Mouse (Mus musculus): ENCODE data around the gene Gpc5. TPM values are rescaled to one million over a fixed set of nuclear protein-coding genes. Genes with fewer than 3 reads are reported as not detected.
"Not testable (repeated sequence)": the region's sequence is repeated elsewhere in the genome, so short reads cannot be mapped to it uniquely, and the experiment has no call there.

The Gpc5 gene
- polyA plus RNA-seq, 1 experiment from 2014 or later = 0.29 TPM

DNA sequence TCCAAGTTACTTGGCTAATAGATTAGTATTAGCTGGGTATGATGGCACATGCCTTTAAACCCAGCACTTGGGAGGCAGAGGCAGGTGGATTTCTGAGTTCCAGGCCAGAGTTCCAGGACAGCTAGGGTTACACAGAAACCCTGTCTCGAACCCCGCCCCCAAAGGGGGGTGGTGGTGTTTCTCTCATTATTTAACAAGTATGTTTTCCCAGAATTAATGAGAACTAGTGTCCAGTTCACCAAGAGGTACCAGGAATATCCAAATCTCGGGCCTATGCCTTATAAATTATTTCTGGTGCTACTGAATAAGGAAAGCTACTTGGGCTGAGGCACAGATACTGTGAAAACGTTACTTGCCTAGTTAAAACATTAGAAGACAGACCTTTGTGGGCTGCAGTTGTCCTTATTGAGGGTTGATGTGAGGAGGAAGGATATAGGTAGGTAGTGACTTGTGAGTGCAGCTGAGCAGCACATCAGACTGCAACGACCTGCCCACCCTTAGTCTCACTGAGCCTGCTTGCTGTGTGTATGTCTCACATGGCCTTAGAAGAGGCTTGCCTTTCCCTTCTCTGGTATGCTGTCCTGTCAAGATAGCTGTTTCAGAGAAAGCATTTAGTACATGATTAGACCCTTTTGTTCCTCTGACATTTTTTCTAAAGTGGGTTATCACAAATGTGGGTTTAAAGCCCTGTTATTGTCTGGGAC lies 43.0 kb upstream of the Gpc5 start:
- peak; percentile 25; the same call in 1 of the 2 replicates for ATAC-seq (ENCODE audit: insufficient read depth)

DNA sequence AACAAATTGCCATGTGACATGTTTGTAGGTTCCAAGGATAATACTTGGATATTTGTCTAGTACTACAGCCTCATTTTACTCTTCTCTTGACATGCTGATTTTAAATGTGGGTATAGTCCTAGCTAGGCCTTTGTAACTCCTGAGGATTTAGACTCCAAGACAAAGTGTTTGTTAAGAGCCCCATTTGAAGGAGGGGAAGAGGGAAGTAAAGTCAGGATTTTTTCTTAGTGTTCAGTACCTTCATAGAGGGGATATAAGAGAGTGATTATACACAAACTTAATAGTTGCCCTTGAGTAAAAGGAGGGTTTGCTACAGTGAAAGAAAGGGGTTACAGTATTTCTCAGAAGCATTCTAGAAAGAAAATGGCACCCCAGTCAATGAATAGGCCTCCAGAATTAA lies 42.2 kb upstream of the Gpc5 start:
- H3K9me3 ChIP-seq (ENCODE audit: low read depth, low read length) = no peaks in the 10 kb centered on the region
- peaks cover 35% of the 10 kb centered on the region for H3K36me3 ChIP-seq (ENCODE audit: insufficient read depth)
- no peak overlapping the region for H3K27ac ChIP-seq (ENCODE audit: low read depth)
- no peak for TF ChIP-seq CTCF (IDR thresholded peaks at IDR 0.05; ENCODE audit: low read depth)
- no peak overlapping the region for H3K9ac ChIP-seq
- DNase-seq = no peak
- no peaks in the 10 kb centered on the region for H3K4me1 ChIP-seq (ENCODE audit: insufficient read depth)
- no peak for ATAC-seq (ENCODE audit: insufficient read depth)
- no peaks in the 10 kb centered on the region for H3K27me3 ChIP-seq (ENCODE audit: insufficient read depth, low read length)
- H3K4me2 ChIP-seq = no peak overlapping the region
- H3K4me3 ChIP-seq (ENCODE audit: low read depth, low read length) = no peak overlapping the region

More for the DNA sequence above, 43.0 kb upstream of the Gpc5 start:
- DNase-seq = no peak
- Histone ChIP-seq H3K36me3 (ENCODE audit: insufficient read depth) (peaks cover 43% of the 10 kb centered on the region), H3K4me1 (ENCODE audit: insufficient read depth) (no peaks in the 10 kb centered on the region), H3K9ac (no peak overlapping the region), H3K27ac (ENCODE audit: low read depth) (peak overlapping the region; percentile 27; the same call in 1 of the 2 replicates), H3K9me3 (ENCODE audit: low read depth, low read length) (no peaks in the 10 kb centered on the region), H3K4me3 (ENCODE audit: low read depth, low read length) (no peak overlapping the region), H3K4me2 (no peak overlapping the region), H3K27me3 (ENCODE audit: insufficient read depth, low read length) (no peaks in the 10 kb centered on the region)
- 25% methylated on average over 5 of the region's 5 CpGs for WGBS
- TF ChIP-seq CTCF (IDR thresholded peaks at IDR 0.05; ENCODE audit: low read depth) = no peak

DNA sequence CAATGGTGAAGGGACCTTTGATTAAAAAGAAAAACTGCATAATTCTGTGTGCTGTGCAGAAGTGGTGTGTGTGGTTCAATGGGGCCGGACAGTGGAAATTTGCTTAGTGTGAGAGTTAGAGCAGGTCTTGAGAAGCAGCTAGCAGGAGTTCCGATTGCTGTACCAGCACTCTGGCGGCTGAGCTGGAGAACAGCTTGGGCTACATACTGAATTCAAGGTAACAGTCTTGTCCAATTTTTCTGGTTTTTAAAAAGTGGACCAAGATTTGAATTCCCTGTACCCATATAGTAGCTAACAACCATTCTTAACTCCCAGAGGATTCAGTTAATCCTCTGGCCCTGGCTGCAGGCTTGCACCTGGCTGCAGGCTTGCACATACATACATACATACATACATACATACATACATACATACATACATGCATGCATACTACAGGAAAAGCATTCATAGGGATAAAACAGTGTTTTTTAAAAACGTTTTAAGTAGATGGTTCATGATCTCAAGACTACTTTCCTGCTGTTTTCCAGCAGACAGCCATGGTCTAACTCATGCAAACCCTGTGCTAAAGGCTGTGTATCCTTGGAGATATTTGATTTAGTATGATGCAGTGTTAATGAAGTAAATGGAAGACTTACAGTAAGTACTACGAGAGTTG lies 40.8 kb upstream of the Gpc5 start:
- Histone ChIP-seq H3K27ac (ENCODE audit: low read depth) (no peak overlapping the region), H3K27me3 (ENCODE audit: insufficient read depth, low read length) (no peaks in the 10 kb centered on the region), H3K36me3 (ENCODE audit: insufficient read depth) (peaks cover 21% of the 10 kb centered on the region), H3K9me3 (ENCODE audit: low read depth, low read length) (no peaks in the 10 kb centered on the region), H3K4me3 (ENCODE audit: low read depth, low read length) (no peak overlapping the region), H3K9ac (no peak overlapping the region), H3K4me2 (no peak overlapping the region), H3K4me1 (ENCODE audit: insufficient read depth) (no peaks in the 10 kb centered on the region)
- no peak for ATAC-seq (ENCODE audit: insufficient read depth)
- DNase-seq = no peak
- WGBS = 73% methylated on average over 5 of the region's 5 CpGs
- no peak for TF ChIP-seq CTCF (IDR thresholded peaks at IDR 0.05; ENCODE audit: low read depth)

DNA sequence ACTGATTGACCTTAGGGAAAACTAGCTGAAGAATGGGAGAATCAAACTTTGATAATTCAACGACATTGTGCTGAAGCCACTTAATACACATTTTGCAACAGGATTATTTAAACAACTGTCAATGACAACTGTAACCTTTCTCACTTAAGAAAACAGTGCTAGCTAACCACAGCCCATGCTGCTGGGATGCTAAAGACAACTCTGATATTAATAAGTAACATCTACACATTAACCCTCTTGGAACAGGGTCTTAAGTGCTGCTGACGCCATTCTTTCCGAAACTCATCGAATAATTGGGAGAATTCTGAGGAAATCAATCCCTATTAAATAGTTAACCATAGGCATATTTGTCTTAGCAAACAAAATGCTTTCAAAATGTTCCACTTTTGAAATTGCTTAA lies 39.6 kb upstream of the Gpc5 start:
- ATAC-seq (ENCODE audit: insufficient read depth) (no peak), DNase-seq (no peak)
- Histone ChIP-seq H3K4me1 (ENCODE audit: insufficient read depth) (no peaks in the 10 kb centered on the region), H3K9me3 (ENCODE audit: low read depth, low read length) (no peaks in the 10 kb centered on the region), H3K4me3 (ENCODE audit: low read depth, low read length) (no peak overlapping the region), H3K27me3 (ENCODE audit: insufficient read depth, low read length) (no peaks in the 10 kb centered on the region), H3K4me2 (no peak overlapping the region), H3K36me3 (ENCODE audit: insufficient read depth) (peaks cover 10% of the 10 kb centered on the region), H3K9ac (no peak overlapping the region), H3K27ac (ENCODE audit: low read depth) (no peak overlapping the region)
- 72% methylated on average over 4 of the region's 4 CpGs for WGBS
- TF ChIP-seq CTCF (IDR thresholded peaks at IDR 0.05; ENCODE audit: low read depth) = no peak

DNA sequence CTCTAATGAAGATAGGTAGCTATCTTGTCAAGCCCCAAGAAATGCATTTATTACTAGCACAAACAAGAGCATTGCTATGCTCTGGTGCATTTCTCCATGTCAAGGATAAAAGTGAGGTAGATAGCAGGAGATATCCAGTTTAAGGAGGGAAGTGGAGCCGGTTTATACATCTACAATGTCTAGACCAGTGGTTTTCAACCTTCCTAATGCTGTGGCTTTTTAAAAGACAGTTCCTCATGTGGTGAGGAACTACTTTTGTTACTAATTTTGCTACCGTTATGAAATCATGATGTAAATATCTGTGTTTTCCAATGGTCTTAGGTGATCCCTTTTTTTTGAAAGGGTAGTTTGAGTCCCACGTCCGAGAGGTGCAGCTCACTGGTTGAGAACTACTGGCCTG lies 37.8 kb upstream of the Gpc5 start:
- no peak overlapping the region for H3K4me3 ChIP-seq (ENCODE audit: low read depth, low read length)
- WGBS = 89% methylated on average over 4 of the region's 4 CpGs
- no peaks in the 10 kb centered on the region for H3K9me3 ChIP-seq (ENCODE audit: low read depth, low read length)
- H3K36me3 ChIP-seq (ENCODE audit: insufficient read depth) = peaks cover 11% of the 10 kb centered on the region; the same call in 1 of the 2 replicates
- no peaks in the 10 kb centered on the region for H3K27me3 ChIP-seq (ENCODE audit: insufficient read depth, low read length)
- ATAC-seq (ENCODE audit: insufficient read depth) (no peak), DNase-seq (no peak)
- no peak overlapping the region for H3K27ac ChIP-seq (ENCODE audit: low read depth)
- H3K4me1 ChIP-seq (ENCODE audit: insufficient read depth) = no peaks in the 10 kb centered on the region
- H3K4me2 ChIP-seq = no peak overlapping the region
- no peak overlapping the region for H3K9ac ChIP-seq
- TF ChIP-seq CTCF (IDR thresholded peaks at IDR 0.05; ENCODE audit: low read depth) = no peak

DNA sequence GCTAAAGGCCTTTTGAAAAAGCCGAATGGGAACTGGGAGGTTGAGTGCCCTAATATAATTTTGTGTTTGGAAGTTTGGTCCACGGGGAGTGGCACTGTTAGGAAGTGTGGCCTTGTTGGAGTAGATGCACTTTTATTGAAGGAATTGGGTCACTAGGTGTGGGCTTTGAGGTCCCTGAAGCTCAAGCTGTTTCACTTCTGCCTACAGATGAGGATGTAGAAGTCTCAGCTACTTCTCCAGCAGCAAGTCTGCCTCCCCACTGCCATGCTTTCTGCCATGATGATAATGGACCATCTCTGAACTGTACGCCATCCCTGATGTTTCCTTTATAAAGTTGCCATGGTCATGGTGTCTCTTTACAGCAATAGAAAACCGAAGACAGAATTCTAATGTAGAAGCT lies 34.5 kb upstream of the Gpc5 start:
- no peaks in the 10 kb centered on the region for H3K27me3 ChIP-seq (ENCODE audit: insufficient read depth, low read length)
- no peak overlapping the region for H3K27ac ChIP-seq (ENCODE audit: low read depth)
- no peak overlapping the region for H3K4me2 ChIP-seq
- TF ChIP-seq CTCF (IDR thresholded peaks at IDR 0.05; ENCODE audit: low read depth) = no peak
- no peak for DNase-seq
- H3K4me1 ChIP-seq (ENCODE audit: insufficient read depth) = no peaks in the 10 kb centered on the region
- no peak overlapping the region for H3K9ac ChIP-seq
- WGBS = 88% methylated on average over 4 of the region's 4 CpGs
- H3K9me3 ChIP-seq (ENCODE audit: low read depth, low read length) = no peaks in the 10 kb centered on the region
- peaks cover 5% of the 10 kb centered on the region; the same call in 1 of the 2 replicates for H3K36me3 ChIP-seq (ENCODE audit: insufficient read depth)
- no peak for ATAC-seq (ENCODE audit: insufficient read depth)
- H3K4me3 ChIP-seq (ENCODE audit: low read depth, low read length) = no peak overlapping the region

DNA sequence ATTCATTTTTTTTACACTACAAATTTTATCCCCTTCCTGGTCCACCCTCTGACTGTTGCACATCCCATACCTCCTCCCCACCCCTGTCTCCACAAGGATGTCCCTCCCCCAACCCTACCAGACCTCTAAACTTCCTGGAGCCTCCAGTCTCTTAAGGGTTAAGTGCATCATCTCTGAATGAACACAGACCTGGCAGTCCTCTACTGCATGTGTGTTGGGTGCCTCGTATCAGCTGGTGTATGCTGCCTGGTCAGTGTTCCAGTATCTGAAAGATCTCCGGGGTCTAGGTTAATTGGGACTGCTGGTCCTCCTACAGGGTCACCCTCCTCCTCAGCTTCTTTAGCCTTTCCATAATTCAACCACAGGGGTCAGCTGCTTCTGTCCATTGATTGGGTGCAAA lies 25.9 kb upstream of the Gpc5 start:
- H3K36me3 ChIP-seq (ENCODE audit: insufficient read depth); H3K4me1 ChIP-seq (ENCODE audit: insufficient read depth); ATAC-seq (ENCODE audit: insufficient read depth); H3K27me3 ChIP-seq (ENCODE audit: insufficient read depth, low read length); H3K27ac ChIP-seq (ENCODE audit: low read depth); H3K4me3 ChIP-seq (ENCODE audit: low read depth, low read length); H3K9me3 ChIP-seq (ENCODE audit: low read depth, low read length); H3K4me2 ChIP-seq; DNase-seq; H3K9ac ChIP-seq: not testable (repeated sequence)
- 66% methylated on average over 2 of the region's 2 CpGs for WGBS

All from lung, embryonic 14.5 days (tissue).